Mouse (Mus musculus) frontal cortex, postnatal 36 days (tissue): Measurements from ENCODE around the gene Cntn5.

ENCODE experiments used
- DNase-seq, 2 experiments: peaks; one replicate each; pipeline ENCODE4 v3.0.0; 2022; ENCODE audit warnings: low spot score in 2 of 2

Gene Cntn5

DNA sequence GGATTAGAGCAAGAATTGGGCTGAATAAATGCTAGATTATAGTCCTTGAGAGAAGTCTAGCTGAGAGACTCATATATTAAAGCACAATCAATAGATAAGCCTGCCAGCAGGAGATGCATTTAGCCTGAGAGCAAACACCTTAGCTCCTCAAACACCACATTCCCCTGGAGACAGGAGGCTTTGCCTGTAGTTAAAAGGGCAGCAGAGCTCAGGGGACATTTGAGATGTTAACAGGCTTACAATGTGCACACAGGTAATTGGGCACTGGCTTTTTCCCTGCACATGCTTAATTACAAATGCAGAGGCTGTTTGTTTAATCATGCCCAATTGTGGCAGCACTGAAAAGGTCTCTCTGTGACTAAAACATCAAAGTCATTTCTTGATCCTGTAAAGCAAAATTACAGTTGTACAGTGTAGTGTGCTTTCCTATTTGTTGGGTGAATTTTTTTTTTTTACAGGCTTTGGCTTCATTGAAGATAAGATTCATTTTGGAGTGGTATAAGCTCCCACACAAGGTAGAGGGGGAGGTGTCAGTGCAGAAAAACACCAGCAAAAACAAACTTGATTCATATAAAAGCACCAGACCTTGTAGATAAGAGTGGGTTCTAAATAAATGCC lies 457.2 kb downstream of the Cntn5 start:
- no peak for DNase-seq

DNA sequence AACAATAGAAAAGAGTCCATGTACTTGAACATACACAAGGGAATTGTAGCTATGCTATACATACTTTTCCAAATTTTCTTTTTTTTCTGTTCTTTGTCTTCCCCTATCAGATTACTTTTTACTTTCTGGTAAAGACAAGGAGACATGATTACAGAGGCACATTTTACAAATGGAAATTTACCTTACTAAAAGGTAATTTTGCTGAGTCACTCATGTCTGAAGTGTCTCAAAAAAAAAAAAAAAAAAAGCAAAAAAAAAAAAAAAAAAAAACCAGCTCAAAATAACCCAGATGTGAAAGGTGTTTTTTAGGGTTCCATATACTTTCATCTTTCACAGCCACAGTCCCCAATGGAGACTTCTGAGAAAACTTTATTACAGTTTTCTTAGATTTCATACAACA lies 492.5 kb downstream of the Cntn5 start:
- DNase-seq: no peak

DNA sequence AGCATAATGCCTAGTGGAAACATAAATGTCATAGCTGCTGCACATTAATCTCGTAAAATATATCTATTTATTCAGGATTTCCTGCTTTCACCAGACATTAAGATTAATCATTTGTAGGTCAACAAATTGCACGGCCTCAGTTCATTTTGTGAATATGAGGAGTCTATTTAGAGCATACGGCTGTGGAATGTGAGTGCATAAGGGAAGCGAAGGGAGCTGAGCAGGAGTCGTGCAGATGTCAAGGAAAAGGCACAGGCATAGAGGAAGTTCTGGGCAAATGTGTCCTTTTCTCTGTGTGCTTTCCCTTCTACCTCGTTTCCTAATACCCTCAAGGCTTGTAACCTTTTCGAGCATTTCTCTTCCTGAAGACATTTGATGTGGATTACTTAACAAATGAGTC lies 504.5 kb downstream of the Cntn5 start:
- no peak for DNase-seq

DNA sequence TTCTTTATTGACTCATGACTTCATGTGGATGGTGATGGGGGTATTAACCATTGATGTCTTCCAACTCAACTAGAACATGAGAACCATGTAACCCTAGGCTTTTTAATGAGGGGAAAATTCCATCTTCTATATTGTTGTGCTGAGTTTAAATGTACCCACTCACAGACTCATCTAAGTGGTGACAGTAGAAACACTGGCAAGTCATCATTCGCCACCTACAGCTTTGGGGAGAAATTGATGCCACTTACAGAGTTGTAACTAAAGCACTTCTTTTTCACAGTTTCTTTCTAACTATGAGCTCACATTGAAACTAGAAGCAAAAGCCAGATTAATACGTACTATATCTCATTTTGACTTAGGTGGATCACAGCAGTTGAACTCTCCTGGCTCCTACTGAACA lies 514.7 kb downstream of the Cntn5 start:
- no peak for DNase-seq

DNA sequence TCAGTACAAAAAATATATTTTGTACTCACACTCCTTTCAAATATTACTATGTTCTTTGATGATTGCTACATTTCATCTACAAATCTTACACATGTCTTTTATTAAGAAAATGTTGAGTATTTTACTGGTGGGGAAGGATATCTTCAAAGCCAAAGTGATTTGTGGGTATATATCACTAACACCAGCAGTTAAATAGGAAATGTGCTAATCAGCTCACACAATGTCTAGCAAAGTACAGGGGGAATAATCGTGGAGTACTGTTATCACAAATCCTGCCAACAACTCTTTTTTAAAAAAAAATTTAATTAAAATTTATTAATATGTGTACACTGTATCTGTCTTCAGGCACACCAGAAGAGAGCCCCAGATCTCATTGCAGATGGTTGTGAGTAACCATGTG lies 520.1 kb downstream of the Cntn5 start:
- DNase-seq: no peak

DNA sequence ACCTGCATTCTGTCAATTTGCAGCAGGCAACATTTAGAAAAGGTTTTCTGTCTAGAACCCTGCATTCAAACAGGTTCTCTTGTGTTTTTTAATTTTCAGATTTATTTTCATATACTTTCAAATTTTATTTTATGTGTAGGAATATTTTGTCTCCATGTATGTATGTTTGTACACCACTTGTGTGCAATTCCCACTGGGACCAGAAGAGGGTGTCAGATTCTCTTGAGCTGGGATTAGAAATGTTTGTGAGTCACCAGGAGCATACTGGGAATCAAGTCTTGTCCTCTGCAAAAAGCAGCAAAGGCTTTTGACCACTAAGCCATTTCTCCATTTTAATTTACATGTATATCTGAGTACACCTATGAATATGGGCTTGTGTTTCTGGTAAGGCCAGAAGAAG lies 521.4 kb downstream of the Cntn5 start:
- no peak for DNase-seq

DNA sequence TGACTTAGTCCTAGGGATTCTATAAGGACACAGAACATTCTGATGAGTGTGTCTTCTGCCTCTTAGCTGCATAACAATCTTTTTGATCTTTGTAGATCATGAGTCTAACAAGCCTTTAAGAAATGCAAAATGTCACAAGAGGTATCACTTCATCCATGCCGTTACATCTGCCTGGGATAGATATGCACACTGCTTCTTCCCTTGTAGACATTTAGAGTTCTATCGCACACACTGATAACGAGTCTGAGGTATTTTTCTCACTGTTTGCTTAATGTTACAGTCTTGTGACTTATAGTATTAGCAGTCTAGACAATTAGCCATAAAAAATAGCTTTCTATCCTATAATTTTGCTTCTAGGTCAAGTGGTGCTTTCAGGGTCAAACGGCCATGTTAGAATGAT lies 522.9 kb downstream of the Cntn5 start:
- no peak for DNase-seq

DNA sequence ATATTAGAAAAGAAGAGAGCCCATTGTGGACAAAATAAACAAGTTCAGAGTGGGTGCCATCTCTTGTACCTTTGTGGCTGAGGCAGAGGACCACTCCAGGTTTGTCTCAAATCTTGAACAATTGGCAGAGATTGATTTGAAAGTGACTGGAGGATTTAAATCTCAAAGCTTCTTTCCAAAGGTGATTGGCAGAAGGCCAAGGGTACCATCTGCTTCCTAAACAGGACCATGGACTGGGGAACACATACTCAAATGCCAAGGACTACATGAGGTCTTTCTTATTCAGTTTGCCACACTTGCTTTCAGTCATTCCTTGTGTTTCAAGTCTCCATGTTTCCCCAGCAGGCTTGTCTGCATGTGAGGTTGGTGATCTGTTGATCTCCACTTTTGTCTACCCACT lies 528.3 kb downstream of the Cntn5 start:
- no peak for DNase-seq

DNA sequence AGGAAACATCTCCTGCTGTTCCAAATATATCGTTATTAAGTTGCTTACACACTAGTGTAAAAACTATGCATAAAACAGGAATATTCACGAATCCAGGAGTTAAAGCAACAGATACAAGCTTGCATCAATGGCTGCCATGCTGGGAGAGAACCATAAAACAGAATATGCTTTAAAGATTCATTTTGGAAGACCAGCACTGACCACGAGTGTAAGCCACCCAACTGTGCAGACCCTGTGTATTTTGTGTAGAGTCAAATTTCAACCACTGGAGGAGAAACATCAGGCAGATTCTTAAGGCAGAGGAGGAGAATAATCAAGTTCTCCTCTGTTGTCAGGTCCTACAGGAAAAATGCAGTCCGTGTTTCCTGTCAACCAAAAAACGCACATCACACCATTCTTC lies 535.6 kb downstream of the Cntn5 start:
- no peak for DNase-seq

DNA sequence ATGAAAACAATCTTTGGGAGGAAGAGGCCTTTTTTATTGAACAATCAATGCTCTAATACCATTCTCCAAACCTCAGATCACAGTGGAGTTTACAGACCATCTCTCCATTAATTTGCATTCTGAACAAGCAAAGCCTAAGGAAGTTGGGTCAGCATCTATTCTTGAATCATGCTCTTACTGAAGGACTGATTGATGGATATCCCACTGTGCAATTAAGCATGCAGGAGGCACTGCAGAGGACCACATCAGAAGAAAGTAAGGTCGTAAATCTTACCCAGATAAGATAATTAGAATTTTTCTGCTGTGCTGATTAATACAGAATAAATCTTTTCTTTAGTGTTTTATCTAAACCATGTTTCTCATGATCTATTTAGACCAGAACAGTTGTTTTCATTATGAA lies 536.2 kb downstream of the Cntn5 start:
- no peak for DNase-seq

DNA sequence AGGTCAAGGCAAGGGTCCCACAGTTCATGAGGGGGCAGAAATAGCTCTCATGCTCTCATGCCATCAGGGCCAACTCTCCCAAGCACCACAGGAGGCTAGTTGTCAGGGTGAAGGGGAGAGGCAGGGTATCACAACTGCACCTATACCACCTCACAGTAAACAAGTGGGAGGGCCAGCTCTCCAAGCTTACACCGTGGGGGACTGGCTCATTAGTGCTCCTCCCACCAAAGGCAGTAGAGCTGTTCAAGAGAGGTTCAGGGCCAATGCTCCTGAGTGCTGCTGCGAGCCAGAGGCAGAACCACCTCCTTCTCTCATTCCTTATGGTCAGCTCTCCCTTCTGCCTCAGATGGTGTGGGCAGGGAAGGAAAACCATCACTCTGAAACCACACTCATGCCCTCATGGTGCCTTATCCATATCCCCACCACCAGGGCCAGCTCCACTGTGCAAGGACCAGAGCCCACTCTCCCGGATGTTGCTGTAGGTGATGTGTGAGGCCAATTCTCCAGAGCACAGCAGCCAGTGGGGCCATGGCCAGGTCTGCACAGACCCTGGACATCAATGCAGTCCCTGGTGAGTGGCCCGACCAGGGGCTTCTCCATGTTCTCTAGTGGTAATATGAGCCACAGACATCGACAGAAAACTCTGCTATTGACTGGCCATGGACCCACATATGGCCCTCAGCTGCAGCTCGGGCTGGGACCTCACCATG lies 538.2 kb downstream of the Cntn5 start:
- DNase-seq: no peak

DNA sequence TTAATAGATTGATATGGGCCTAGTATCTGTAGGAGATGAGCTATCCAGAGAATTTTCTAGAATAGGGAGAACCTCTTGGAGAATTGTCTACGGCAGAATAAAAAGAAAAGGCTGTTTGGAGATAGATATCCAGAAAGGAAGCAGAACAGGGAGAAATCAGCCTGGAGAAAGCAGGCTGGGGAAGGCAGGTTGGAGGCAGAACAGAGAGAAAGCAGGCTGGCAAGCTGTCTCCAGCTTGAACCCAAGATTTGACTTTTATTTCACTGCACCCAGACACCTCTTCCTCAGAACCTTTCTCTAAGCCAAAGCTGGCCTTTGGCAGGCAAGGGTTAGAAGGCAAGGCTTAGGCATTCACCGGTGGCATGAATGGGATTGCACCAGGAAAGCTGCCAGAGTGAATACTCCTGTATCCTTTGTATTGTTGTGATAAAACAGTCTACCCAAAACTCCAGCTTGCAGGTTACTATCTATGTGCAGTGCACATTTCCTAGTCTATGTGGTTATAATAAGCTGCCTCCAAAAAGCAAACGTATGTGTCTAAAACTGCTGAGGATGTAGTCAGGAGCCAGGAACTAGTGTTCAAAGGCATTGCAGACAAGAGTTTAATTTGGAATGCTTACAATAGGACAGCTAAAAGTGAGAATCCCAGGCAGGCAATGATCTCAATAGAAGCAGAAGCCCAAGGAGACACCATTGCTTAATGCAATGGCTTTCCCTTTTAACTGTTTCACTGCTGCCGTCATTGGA lies 553.5 kb downstream of the Cntn5 start:
- DNase-seq: peak in 1 of 2 experiments; percentile 15

DNA sequence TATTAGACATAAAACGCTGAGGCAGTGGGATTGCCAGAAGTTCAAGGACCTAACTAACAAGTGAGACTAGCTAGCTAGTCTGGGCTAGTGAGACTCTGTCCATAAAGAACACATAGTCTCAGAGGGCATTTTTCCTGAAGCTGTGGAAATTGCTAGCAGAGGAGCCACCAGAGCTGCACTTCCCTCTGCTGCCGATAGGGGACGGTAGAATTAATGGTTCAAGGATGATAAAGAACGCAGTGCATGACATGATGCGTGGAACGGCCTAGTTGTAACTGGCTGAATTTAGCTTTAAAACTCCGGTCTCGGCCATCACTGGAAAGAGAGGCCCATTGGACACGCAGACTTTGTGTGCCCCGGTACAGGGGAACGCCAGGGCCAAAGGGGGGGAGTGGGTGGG lies 555.8 kb downstream of the Cntn5 start:
- no peak for DNase-seq

DNA sequence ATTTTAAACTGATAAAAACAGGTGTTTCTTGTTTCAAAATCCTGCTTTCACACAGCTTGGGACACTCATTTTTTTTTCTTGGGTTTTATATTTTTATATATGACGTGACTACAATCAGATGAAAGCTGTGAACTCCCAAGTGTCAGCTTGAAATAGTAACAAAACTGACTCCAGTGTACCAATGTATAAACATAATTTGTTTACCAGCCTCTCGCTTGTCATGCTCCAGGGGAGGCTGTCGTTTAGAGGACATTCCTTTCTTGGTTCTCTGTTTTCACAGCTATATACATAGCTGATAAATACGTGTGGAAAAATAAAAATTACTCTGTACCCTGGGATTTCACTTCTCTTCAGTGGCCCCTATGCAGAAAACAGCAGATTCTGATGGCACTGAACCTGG lies 556.4 kb downstream of the Cntn5 start:
- no peak for DNase-seq

DNA sequence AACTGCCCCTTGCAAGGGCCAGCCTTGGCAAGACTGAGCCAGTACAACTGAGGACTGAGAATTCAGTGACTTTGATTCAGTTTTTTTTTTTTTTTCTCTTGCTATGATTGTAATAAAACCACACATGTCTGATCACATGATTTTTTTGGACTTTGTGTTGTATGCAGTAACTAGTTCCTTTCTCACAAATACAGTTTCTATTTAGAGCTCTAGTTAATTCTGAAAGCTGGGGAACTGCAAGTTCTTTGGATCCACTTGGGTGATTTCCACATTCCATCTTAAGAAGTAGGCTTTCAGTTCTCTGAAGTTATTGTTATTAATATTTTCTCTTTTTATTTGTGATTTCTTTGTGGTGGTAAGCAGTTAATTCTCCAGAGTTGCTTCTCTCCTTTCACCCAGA lies 563.8 kb downstream of the Cntn5 start:
- DNase-seq: no peak

DNA sequence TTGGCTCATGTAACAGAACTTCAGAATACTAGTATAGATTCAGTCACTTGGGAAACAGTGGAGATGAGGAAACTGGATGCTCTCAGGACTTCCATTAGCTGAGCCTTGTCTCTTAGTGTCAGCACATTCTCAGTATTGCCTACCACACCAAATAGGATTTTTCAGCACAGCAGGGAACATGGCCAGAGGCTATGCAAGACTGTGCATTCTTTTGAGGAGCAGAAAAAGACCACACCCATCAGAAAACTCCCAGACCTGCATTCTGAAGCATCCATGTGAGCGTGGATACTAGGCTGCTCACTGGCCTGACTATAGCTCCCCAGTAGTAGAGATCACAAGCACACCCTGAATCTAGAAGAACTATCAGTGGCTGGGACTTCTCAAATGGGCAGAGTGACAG lies 564.9 kb downstream of the Cntn5 start:
- no peak for DNase-seq

DNA sequence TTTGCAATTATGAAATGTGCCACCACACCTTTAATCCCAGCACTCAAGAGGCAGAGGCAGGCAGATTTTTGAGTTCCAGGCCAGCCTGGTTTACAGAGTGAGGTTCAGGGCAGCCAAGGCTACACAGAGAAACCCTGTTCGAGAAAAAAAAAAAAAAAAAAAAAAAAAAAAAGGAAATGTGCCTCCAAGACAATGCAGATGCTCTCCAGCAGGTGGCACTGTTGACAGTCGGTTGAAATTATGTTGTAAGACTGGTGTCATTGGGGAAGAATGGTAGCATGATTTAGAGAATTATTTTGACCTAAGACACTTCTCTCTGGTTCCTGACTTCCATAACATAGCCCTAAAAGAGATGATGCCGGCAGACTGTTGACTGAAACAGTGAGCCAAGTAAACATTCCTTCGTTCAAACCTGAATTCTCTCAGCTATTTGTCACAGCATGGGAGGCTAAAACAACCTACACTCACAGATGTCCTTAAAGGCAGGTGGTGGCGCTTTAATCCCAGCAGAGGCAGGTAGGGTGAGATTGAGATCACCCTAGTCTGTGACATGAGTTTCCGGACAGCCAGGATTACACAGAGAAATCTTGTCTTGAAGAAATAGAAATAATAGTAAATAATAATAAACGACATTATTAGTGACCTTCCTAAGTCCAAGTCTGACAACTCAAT lies 579.7 kb downstream of the Cntn5 start:
- DNase-seq: peak; percentile 36 to 41

DNA sequence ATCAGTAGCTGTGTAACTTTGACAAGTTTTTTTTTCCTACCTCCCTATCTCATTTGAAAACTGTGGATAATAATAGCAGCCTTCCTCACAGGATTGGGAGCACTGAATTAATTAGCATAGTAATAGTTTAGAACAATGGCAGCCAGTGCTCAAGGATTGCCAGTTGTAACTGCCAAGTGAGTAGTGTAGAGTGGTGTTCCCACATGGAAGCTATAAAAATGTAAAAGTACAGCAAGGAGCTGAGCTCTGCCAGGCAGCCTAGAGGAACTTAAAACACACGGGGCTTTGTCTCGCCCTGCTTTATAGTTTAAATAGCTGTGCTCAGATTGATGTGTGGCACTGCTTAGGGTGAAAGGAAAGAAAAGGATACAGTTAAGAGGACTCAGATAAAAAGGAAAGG lies 635.2 kb downstream of the Cntn5 start:
- peak; percentile 25 to 66 for DNase-seq

DNA sequence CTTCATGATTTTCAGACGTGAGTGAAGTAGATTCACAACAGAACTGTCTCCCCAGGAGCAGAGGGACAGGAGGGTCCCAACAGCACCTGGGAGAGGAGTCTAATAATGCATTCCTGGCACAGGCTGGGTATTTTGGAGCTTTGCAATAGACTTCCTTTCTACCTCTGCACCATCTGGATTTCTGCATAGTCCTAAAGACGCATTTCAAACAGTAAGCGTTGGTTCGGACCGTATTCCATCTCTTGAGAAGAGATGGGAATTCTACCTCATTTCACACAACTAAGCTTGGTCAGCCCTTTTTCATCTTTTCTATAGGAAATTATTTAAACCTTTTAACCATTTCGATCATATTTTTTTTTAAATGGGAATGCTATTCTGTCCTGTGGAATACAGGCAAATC lies 635.7 kb downstream of the Cntn5 start:
- DNase-seq: no peak

DNA sequence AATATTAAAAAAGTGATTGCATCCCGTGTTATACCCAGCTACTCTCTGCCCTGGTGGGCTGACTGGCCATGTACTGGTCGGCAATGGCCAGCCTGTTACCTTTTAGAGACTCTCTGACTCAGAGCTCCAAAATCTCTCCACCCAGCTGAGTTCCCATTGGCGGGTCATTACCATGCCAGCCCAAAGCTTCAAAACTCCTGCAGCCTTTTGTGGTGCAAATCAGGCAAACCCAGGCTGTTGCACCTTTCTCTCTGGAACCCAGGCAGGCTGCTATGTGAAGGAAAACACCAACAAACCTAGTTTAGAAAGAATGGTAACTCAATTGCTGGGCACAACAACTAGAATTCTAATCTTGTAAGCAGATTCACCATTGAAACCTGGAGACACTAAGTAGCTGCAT lies 639.0 kb downstream of the Cntn5 start:
- no peak for DNase-seq

DNA sequence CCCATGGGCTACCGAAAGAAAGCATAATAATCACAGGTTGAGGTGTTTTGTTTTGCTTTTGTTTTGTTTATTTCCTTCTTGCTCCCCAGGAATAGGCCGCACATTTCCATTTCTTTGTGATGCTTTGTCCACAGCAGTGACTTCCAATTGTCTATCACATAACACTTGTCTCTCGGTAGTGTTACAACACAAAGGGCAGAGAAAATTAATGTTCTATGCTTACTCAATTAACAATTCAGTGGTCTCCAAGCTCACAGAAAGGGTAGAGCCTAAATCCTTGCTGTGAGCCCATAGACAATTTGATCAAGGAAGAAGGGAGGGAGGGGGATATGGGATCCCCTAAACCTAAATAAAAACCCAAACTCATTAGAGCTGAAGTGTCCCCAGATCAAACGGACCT lies 671.2 kb downstream of the Cntn5 start:
- DNase-seq: no peak

DNA sequence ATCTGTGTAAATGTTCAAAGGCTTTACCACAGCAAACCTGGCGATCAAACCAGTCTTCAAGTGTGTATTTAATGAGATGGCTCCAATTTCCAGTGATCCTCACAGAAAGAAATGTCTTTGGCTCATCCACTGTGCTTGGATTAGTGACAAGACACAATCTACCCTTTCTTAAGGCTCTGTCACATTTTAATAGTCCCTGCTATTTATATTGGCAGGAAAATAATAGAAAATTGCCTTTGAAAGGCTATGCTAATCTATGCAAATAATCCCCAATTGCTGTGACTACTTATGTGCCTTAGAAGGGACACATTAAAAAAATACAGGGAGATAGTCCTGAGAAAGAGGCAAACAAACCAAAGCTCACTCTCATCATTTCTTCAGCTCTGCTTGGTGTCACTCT lies 672.5 kb downstream of the Cntn5 start:
- no peak for DNase-seq

DNA sequence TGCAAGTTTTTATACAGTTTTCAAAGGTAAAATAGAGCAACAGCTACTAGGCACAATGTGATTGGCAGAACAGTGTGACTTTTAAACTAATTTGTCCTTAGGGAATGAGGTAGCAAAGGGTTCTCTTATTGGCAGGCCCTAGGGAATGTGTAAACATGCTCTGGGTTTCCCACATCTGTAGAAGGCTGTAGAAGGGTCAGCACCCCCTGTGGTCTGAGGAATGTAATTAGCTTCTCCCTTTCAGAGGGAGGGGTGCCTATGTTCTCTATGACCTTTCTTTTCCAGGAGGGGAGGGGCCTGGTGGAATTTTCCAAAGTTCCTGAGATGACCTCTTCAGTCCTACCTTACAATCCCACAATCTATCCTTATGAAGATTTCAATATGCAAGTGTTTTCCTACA lies 673.6 kb downstream of the Cntn5 start:
- no peak for DNase-seq
